Mouse (Mus musculus) forebrain, postnatal 0 days (tissue): ENCODE data around the gene Nfya. TPM values are rescaled to one million over a fixed set of nuclear protein-coding genes. Genes with fewer than 3 reads are reported as not detected.

ENCODE experiments used
- ATAC-seq: fragments of 200-750 bp; cut with Nextera tagmentation; 2 replicates; pipeline ENCODE4 v1.8.0; 2017; ENCODE audit warnings: mild to moderate bottlenecking, moderate library complexity
- DNase-seq: peaks from one replicate; pipeline ENCODE4 v3.0.0-alpha.2; 2015
- H3K27ac ChIP-seq: fragments of 300-500 bp; sonication (generic); 2 replicates; pipeline ENCODE4 v1.5.1; 2014; ENCODE audit warnings: low read depth, mild to moderate bottlenecking, antibody characterized with exemption, low read length, moderate library complexity, mixed read lengths
- H3K27me3 ChIP-seq: fragments of 300-500 bp; sonication (generic); 2 replicates; pipeline ENCODE4 v1.6.1; 2014; ENCODE audit warnings: mild to moderate bottlenecking, low read length, mixed read lengths; ENCODE audit not compliant: insufficient read depth
- H3K36me3 ChIP-seq: fragments of 300-500 bp; sonication (generic); 2 replicates; pipeline ENCODE4 v1.6.1; 2014; ENCODE audit warnings: mild to moderate bottlenecking, moderate library complexity; ENCODE audit not compliant: insufficient read depth
- H3K4me1 ChIP-seq: fragments of 300-500 bp; sonication (generic); 2 replicates; pipeline ENCODE4 v1.6.1; 2014; ENCODE audit warnings: antibody characterized with exemption; ENCODE audit not compliant: insufficient read depth
- H3K4me2 ChIP-seq: fragments of 300-500 bp; sonication (generic); 2 replicates; pipeline ENCODE4 v1.6.1; 2014; ENCODE audit warnings: low read depth, mild to moderate bottlenecking, moderate library complexity
- H3K4me3 ChIP-seq: fragments of 300-500 bp; sonication (generic); 2 replicates; pipeline ENCODE4 v1.5.1; 2014; ENCODE audit warnings: low read depth, low read length, mixed read lengths
- H3K9ac ChIP-seq: fragments of 300-500 bp; sonication (generic); 2 replicates; pipeline ENCODE4 v1.6.1; 2014; ENCODE audit warnings: mild to moderate bottlenecking
- H3K9me3 ChIP-seq: fragments of 300-500 bp; sonication (generic); 2 replicates; pipeline ENCODE4 v1.6.1; 2016; ENCODE audit warnings: low read length
- CTCF ChIP-seq: sonication (generic); IDR thresholded peaks from 2 replicates; pipeline ENCODE4 v1.5.1; 2016; ENCODE audit warnings: antibody characterized with exemption, control low read depth, low read depth
- WGBS: fragments of 180-500 bp; shearing (Covaris S2); extraction: QIAGEN DNeasy Blood & Tissue Kit; methylation state at CpG from one replicate; pipeline ENCODE4 v1.1.7; 2014; 5-methylcytosine and 5-hydroxymethylcytosine counted together
- polyA plus RNA-seq: library from polyadenylated mRNA; unstranded; fragments of >200 nt; fragmentation: Nextera tagmentation; extraction: Ambion mirVana; gene quantifications from 2 replicates; pipeline ENCODE4 v1.2.1, GENCODE M21; 2015
- total RNA-seq: library from RNA; depleted of rRNA; stranded (reverse); fragments of >200 nt; gene quantifications from 2 replicates; pipeline ENCODE4 v1.2.3, GENCODE M21; 2014; rRNA removed

Nfya gene
- total RNA-seq (25.2 and 35.0 TPM in 2 replicates), polyA plus RNA-seq (6.3 and 6.6 TPM in 2 replicates)

DNA sequence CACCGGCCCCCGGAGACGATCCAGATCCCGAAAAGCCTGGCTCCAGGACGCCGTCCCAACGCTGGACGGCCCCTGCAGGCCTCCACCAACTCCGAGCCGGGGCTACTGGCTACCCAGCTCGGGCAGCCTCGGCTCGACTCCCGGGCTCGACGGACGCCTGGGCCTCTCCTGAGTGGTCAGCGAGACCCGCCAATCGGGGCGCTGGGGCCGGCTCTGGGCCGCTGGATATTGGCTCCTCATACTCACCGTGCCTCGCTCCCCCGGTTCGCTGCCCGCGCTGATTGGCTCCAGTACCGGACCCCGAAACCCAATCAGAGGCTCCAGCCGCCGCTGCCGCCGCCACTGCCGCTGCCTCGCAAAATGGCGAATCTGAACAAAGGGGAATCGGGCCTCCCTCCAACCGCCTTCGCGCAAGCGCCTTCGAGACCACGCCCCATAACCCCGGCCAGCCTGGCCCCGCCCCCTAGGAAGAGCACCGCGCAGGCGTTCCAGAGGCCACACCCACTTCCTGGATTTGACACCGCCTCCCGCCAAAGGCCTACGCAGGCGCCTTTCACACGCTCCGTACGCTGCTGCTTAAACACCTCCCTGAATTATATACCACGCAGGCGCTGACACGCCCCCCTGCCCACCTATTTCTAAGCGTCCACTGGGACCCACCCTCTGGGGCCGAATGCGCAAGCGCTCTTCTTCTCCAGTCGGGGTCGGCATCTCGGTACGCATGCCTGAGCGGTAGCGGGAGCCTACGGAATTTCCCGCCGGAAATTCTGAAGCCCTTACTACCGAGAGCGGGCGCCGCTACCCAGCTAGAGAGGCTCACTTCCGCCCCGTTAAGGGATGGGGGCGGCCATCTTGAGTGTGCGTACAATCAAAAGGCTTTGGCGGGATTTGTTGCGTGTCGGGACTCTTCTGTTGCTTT lies at the start of gene Nfya, which contains the start of gene Oard1:
Gene Nfya, minus strand, starts transcription at position 527 of the 919 bp plus-strand sequence.
Gene Oard1, plus strand, starts transcription at position 635 of the 919 bp plus-strand sequence.
- H3K4me1 ChIP-seq: 0 out of 2 replicates have a peak, but pooled peaks cover 16% of the 10 kb centered on the region
- no peaks in the 10 kb centered on the region for H3K27me3 ChIP-seq
- H3K4me3 ChIP-seq: peak within 1 kb of the TSS; percentile 77
- peak within 1 kb of the TSS; percentile 98 for H3K9ac ChIP-seq
- ATAC-seq: peak; percentile 94
- WGBS: 3% methylated on average over 84 of the region's 84 CpGs
- TF ChIP-seq CTCF: peak; percentile 24; the same call in 1 of the 2 replicates
- no peaks in the 10 kb centered on the region for H3K9me3 ChIP-seq
- H3K27ac ChIP-seq: peak within 1 kb of the TSS; percentile 99
- DNase-seq: peak; percentile 100
- peak within 1 kb of the TSS; percentile 81 for H3K4me2 ChIP-seq
- H3K36me3 ChIP-seq: no peaks in the 10 kb centered on the region

DNA sequence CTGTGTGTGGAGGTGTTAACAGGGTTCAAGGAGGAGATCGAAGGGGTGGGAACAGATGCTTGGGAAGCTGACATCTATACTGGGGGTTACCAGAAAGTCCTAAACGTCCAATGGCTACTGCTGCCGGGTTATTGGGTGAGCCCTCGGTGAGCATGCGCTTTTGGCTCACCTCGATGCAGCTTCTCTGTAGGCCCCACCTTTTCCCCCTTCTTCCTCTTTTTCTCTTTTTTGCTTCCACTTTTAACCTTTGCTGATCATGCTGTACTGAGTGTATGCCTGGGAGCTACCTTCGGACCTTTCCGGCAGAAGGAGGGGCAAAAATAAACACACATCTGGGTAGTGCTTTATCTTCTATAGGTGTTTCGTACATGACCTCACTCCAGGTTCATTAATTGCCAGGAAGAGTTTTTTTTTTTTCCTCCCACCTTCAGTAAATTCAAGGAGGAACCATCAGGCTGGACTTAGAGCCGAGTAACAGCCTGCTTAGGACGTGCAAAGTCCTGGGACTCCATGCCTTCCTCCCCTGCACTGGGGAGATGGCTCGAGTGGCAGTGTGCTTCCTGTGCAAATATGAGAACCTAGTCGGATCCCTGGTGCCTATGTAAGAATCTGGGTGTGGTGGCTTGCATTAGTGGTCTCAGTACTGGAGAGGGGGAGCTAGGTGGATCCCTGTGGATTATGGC lies 48.4 kb upstream of the Nfya start:
- no peaks in the 10 kb centered on the region for H3K4me1 ChIP-seq
- no peak for ATAC-seq
- no peak overlapping the region for H3K9ac ChIP-seq
- no peaks in the 10 kb centered on the region for H3K27me3 ChIP-seq
- H3K9me3 ChIP-seq: no peaks in the 10 kb centered on the region
- H3K4me3 ChIP-seq: no peak overlapping the region
- DNase-seq: no peak
- H3K27ac ChIP-seq: no peak overlapping the region
- H3K36me3 ChIP-seq: no peaks in the 10 kb centered on the region
- TF ChIP-seq CTCF: no peak
- no peak overlapping the region for H3K4me2 ChIP-seq
- WGBS: 91% methylated on average over 13 of the region's 13 CpGs

DNA sequence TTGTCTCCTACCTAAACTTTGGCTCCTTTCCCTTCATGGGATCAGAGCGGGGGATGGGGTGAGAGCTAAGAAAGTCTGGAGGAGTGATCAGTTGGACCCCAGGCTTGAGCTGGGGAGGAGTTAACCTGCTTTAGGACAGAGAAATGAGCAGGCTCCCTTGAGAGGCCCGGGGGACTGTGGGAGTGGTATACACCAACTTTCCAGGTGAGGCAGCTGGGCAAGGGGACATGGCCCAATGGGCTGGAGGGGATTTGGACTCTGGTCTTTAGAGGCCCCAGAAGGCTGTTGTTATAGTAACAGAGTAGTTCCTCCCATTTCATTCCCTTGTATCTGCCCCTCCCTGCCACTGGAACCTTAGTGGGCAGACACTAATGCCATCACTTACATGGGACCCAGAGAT lies 46.2 kb upstream of the Nfya start:
- WGBS: 90% methylated on average over 2 of the region's 2 CpGs
- Histone ChIP-seq H3K36me3 (no peaks in the 10 kb centered on the region), H3K4me2 (no peak overlapping the region), H3K4me1 (no peaks in the 10 kb centered on the region), H3K9me3 (no peaks in the 10 kb centered on the region), H3K4me3 (no peak overlapping the region), H3K9ac (no peak overlapping the region), H3K27ac (no peak overlapping the region), H3K27me3 (no peaks in the 10 kb centered on the region)
- no peak for DNase-seq
- no peak for ATAC-seq
- no peak for TF ChIP-seq CTCF

DNA sequence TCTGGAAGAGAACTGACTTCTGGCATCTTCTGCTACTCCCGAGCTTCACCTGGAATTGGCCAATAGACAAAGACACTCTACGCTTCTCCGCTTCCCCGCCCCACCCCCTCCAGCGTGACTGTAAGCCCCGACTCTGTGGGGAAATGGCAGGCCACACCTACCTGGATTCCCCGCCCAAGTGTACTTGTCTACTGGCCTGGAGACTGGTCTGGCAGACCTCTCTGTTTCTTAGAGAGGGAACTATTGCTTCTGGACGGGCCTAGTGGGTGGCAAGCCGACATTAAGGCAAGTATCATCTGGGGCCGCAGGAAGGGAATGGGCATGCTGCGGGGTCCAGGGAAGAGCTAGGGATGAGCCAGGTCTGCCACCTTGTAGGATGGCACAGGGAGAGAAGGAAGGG lies 45.0 kb upstream of the Nfya start, which contains the start of gene Unc5cl:
Gene Unc5cl, plus strand, starts transcription at position 214 of the 400 bp plus-strand sequence.
- H3K36me3 ChIP-seq: no peaks in the 10 kb centered on the region
- no peak within 1 kb of the TSS for H3K9ac ChIP-seq
- WGBS: 67% methylated on average over 11 of the region's 11 CpGs
- H3K27ac ChIP-seq: no peak within 1 kb of the TSS
- no peaks in the 10 kb centered on the region for H3K4me1 ChIP-seq
- DNase-seq (no peak), ATAC-seq (no peak)
- no peak within 1 kb of the TSS for H3K4me3 ChIP-seq
- TF ChIP-seq CTCF: no peak
- no peaks in the 10 kb centered on the region for H3K9me3 ChIP-seq
- H3K4me2 ChIP-seq: no peak within 1 kb of the TSS
- no peaks in the 10 kb centered on the region for H3K27me3 ChIP-seq

DNA sequence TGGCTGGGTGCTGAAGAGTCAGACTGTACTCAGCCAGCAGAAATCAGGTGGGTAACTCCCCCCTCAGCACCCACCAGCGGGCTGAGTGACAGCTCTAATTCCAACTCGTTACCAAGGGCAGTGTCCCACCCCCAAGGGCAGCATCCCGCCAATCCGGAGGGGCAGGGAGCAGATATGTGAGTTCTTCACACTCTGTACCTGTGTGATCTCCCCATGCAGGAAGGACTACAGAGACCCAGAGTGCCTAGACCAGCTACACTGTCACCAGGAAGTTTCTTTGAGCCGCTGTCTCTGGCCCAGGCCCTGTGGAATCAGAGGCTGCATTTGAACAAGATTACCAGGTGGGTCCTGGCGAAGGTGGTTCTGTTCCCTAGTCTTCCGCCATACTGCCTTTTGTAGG lies 44.5 kb upstream of the Nfya start:
- H3K27me3 ChIP-seq: no peaks in the 10 kb centered on the region
- ATAC-seq: no peak
- no peak for DNase-seq
- no peak for TF ChIP-seq CTCF
- no peak overlapping the region for H3K4me3 ChIP-seq
- H3K9me3 ChIP-seq: no peaks in the 10 kb centered on the region
- no peak overlapping the region for H3K27ac ChIP-seq
- no peak overlapping the region for H3K9ac ChIP-seq
- no peaks in the 10 kb centered on the region for H3K36me3 ChIP-seq
- no peaks in the 10 kb centered on the region for H3K4me1 ChIP-seq
- H3K4me2 ChIP-seq: no peak overlapping the region
- 60% methylated on average over 7 of the region's 7 CpGs for WGBS

DNA sequence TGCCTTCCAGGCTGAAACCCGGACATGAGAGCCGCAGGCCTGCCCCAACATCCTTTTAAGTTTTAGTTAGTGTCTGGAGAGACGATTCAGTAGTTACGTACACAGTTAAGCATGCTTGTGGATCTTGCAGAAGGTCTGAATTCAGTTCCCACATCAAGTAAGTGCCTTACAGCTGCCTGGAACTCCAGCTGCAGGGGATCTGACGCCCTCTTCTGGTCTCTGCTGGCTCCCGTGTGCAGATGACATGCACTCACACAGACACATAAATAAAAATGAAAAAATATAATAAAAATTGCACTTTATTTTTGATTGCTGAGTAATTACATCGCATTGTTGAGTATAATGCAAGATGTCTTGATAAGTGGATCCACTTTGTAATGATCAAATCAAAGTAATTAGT lies 43.8 kb upstream of the Nfya start:
- no peaks in the 10 kb centered on the region for H3K36me3 ChIP-seq
- 84% methylated on average over 7 of the region's 7 CpGs for WGBS
- peak; percentile 30; the same call in 1 of the 2 replicates for TF ChIP-seq CTCF
- ATAC-seq (no peak), DNase-seq (no peak)
- no peaks in the 10 kb centered on the region for H3K4me1 ChIP-seq
- H3K27me3 ChIP-seq: no peaks in the 10 kb centered on the region
- no peak overlapping the region for H3K9ac ChIP-seq
- H3K9me3 ChIP-seq: no peaks in the 10 kb centered on the region
- no peak overlapping the region for H3K4me2 ChIP-seq
- no peak overlapping the region for H3K4me3 ChIP-seq
- H3K27ac ChIP-seq: no peak overlapping the region
